Mouse (Mus musculus): ENCODE data around the gene Camkmt.

GRCm38 (mm10) chr17:85168761-85169160 is 78.4 kb downstream of the Camkmt start:
- TF ChIP-seq POLR2A (IDR thresholded peaks at IDR 0.05; ENCODE audit: low read depth, low read length) (no peak), CTCF (IDR thresholded peaks at IDR 0.05; ENCODE audit: extremely low read depth, insufficient read length, insufficient replicate concordance, low read depth, low read length) (no peak)

Data from small intestine, adult 2 months (tissue).